Mouse (Mus musculus) myocyte (in vitro differentiated cells): ENCODE measurements around the gene 9330182L06Rik.

Source experiments
- CEBPB ChIP-seq: IDR thresholded peaks from 2 replicates; pipeline ENCODE4 v1.6.1; 2011; ENCODE audit warnings: mild to moderate bottlenecking, moderate library complexity; ENCODE audit not compliant: poor library complexity, insufficient read depth, severe bottlenecking
- E2F4 ChIP-seq: IDR thresholded peaks from one replicate; pipeline ENCODE4 v1.6.1; 2011; ENCODE audit warnings: mild to moderate bottlenecking, control low read depth, moderate library complexity; ENCODE audit not compliant: insufficient read depth
- MAX ChIP-seq: IDR thresholded peaks from one replicate; pipeline ENCODE4 v1.6.1; 2011; ENCODE audit warnings: low read depth, mild to moderate bottlenecking, control low read depth
- MYOD1 ChIP-seq, 3 experiments: IDR thresholded peaks; one replicate each; pipeline ENCODE4 v1.6.1; 2011; ENCODE audit warnings: control low read depth in 2 of 3, low read depth in 2 of 3, mild to moderate bottlenecking in 2 of 3, moderate library complexity in 1 of 3; ENCODE audit not compliant: insufficient read length in 2 of 3, control insufficient read depth in 1 of 3
- MYOG ChIP-seq, 3 experiments: IDR thresholded peaks; one replicate each; pipeline ENCODE4 v1.6.1; 2011; ENCODE audit warnings: control low read depth in 2 of 3, low read depth in 2 of 3, mild to moderate bottlenecking in 2 of 3; ENCODE audit not compliant: insufficient read length in 2 of 3, control insufficient read depth in 1 of 3, insufficient read depth in 1 of 3
- POLR2A ChIP-seq: IDR thresholded peaks from one replicate; pipeline ENCODE4 v1.6.1; 2011; ENCODE audit warnings: low read depth, mild to moderate bottlenecking, control low read depth, moderate library complexity; ENCODE audit not compliant: insufficient read length
- TCF12 ChIP-seq: IDR thresholded peaks from one replicate; pipeline ENCODE4 v1.6.1; 2011; ENCODE audit warnings: mild to moderate bottlenecking, control low read depth; ENCODE audit not compliant: poor library complexity, insufficient read depth, severe bottlenecking
- USF1 ChIP-seq: IDR thresholded peaks from one replicate; pipeline ENCODE4 v1.6.1; 2011; ENCODE audit warnings: low read depth, mild to moderate bottlenecking, control low read depth, moderate library complexity

- TF ChIP-seq POLR2A = no peak
- TF ChIP-seq MYOD1 (IDR thresholded peaks at IDR 0.05; ENCODE audit: control insufficient read depth in 1 of 3, insufficient read length in 2 of 3, low read depth in 2 of 3) = no peak
- no peak for TF ChIP-seq CEBPB
- no peak for TF ChIP-seq E2F4
- TF ChIP-seq MAX = no peak
- no peak for TF ChIP-seq TCF12
- no peak for TF ChIP-seq MYOG (IDR thresholded peaks at IDR 0.05; ENCODE audit: control insufficient read depth in 1 of 3, insufficient read depth in 1 of 3, insufficient read length in 2 of 3, low read depth in 2 of 3)
- no peak for TF ChIP-seq USF1
Measured at GRCm38 (mm10) chr5:9338756-9339510, 73.0 kb downstream of the 9330182L06Rik start.
